Mouse (Mus musculus): ENCODE measurements around the gene Fgd2.

Fgd2 gene

DNA sequence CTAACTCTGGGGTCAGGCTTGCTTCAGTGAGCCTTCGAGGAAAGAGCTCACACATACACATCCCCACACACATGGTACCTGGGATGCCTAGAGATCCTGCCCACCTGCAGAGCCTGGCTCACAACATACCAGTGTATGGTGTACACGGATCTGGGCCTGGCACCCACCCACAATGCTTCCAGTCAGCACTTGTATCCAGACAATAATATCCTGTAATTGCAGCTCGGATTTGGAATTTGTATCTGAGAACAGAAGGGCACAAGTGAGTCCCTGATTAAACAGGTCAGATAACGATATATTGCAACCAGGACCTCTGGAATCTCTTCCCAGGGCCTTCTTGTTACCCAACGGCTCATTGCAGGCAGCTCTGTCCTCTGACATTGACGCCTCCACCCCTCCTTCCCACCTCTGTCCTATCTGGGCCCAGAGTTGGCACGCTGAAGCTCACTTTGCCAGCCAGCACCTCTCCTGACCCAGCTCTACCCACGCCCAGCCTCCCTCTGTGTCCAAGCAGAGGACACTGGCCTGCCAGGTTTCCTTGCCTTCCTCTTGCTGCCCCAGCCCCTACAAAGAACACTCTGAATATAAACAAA is 62.3 kb downstream of the Fgd2 start:
- no peak for DNase-seq (ENCODE audit: low read depth, low spot score)

DNA sequence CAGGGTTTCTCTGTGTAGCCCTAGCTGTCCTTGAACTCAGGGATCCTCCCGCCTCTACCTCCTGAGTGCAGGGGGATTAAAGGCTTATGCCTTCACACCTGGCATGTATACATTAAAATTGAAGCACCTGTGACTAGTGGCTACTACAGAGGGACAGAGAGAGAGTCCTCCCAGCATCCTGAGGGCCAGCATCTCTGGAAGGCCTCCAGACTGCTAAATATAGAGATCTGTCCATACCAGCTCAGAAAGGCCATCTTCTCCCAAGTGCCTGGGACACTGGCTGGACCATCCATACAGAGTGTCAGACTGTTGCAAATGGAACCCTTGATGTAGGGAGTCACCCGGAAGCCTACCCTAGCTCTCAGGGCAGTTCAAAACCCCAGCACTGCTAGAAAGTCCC is 63.3 kb downstream of the Fgd2 start:
- DNase-seq (ENCODE audit: low read depth, low spot score) = no peak

DNA sequence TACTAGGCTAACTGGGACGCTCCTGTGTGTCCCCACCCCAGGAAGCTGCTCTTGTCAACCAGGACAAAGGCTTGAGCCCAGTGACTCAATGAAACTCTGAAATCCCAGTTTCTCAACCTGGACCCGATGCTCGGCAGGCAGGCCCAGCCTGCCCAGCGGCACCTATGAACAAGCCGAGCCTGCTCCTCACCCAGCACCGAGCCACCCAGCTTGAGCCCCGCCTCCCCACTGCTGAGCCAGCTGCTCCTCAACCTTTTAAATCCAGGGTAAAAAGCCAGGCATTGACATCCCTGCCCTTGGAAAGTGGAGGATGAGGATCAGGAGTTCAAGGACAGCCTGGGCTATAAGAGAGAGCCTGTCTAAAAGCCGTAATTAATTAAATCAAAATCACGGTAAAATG is 64.6 kb downstream of the Fgd2 start:
- no peak for DNase-seq (ENCODE audit: low read depth, low spot score)

DNA sequence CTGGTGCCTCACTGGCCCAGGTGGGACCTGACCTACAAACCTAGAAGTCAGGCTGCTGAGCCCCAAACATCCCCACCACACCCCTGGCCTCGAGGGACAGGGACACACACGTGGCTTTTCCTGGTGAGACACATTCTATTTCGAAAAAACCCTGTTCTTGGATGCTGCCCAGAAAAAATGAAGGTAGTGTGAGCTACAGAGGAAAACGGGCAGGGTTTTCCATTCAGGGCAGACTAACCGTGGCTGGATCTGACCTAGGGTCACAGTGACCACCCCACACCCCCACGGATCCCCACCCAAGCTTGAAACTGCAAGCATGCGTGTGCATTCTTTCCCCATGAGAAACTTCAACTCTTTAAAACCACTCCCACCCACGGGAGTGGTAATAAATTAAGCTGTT is 67.5 kb downstream of the Fgd2 start:
- DNase-seq (ENCODE audit: low read depth, low spot score) = no peak

DNA sequence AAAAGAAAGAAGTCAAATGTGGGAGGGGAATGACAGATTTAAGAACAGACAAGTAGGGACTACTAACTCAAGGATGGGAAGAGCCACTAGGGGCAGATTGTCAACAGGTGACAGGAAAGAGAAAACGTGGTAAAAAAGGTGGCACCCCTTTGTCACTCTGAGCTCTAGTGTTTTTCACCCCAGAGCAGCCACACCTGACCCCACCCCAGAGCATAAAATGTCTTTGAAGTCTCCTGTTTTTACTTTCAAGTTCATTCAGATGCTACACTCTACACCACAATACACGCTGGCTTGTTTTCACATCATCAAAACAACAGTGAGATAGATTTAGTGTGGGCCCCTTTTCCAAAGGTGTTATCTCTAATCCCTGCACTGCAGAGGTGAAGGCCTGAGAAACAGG is 68.1 kb downstream of the Fgd2 start:
- no peak for DNase-seq (ENCODE audit: low read depth, low spot score)
